Mouse (Mus musculus) kidney, adult 18-20 months (tissue): Measurements from ENCODE around the gene Klhdc8a.
A peak's percentile ranks its signal among the peaks of the same experiment; 100 is the strongest.

Experiments
- DNase-seq: peaks from one replicate; pipeline ENCODE4 v3.0.0; 2021

Gene Klhdc8a

GRCm38 (mm10) chr1:132319242-132319641, 20.8 kb downstream of the Klhdc8a start:
- peak; percentile 89 for DNase-seq

GRCm38 (mm10) chr1:132321821-132322580, 23.6 kb downstream of the Klhdc8a start:
- no peak for DNase-seq

- DNase-seq, result peak; percentile 51
Observed at GRCm38 (mm10) chr1:132322711-132323542, 24.5 kb downstream of the Klhdc8a start.

- DNase-seq, result peak; percentile 65
Observed at GRCm38 (mm10) chr1:132326777-132327176, 28.4 kb downstream of the Klhdc8a start.

GRCm38 (mm10) chr1:132327477-132327876, 29.1 kb downstream of the Klhdc8a start:
- no peak for DNase-seq

GRCm38 (mm10) chr1:132328565-132328964, 30.1 kb downstream of the Klhdc8a start:
- peak; percentile 66 for DNase-seq

GRCm38 (mm10) chr1:132329656-132330055, 31.2 kb downstream of the Klhdc8a start:
- no peak for DNase-seq

GRCm38 (mm10) chr1:132330397-132330796, 32.0 kb downstream of the Klhdc8a start:
- DNase-seq, result no peak

- peak; percentile 39 for DNase-seq
Observed at GRCm38 (mm10) chr1:132331283-132331682, 32.9 kb downstream of the Klhdc8a start.

- DNase-seq, result no peak
Observed at GRCm38 (mm10) chr1:132333201-132333600, 34.8 kb downstream of the Klhdc8a start.

GRCm38 (mm10) chr1:132333675-132334141, 35.3 kb downstream of the Klhdc8a start:
- DNase-seq, result peak; percentile 88

- DNase-seq, result no peak
Observed at GRCm38 (mm10) chr1:132334178-132334801, 35.9 kb downstream of the Klhdc8a start.

GRCm38 (mm10) chr1:132335378-132335965, 37.0 kb downstream of the Klhdc8a start:
- DNase-seq, result peak; percentile 77

GRCm38 (mm10) chr1:132336921-132337320, 38.5 kb downstream of the Klhdc8a start:
- DNase-seq, result no peak

GRCm38 (mm10) chr1:132338027-132338660, 39.7 kb downstream of the Klhdc8a start:
- peak; percentile 62 for DNase-seq

- peak; percentile 60 for DNase-seq
Observed at GRCm38 (mm10) chr1:132341731-132342501, 43.5 kb downstream of the Klhdc8a start.

GRCm38 (mm10) chr1:132342518-132342917, 44.1 kb downstream of the Klhdc8a start:
- DNase-seq, result no peak

- no peak for DNase-seq
Observed at GRCm38 (mm10) chr1:132343191-132343590, 44.8 kb downstream of the Klhdc8a start.

- no peak for DNase-seq
Observed at GRCm38 (mm10) chr1:132343656-132344055, 45.2 kb downstream of the Klhdc8a start.

- DNase-seq, result no peak
Observed at GRCm38 (mm10) chr1:132345514-132345913, 47.1 kb downstream of the Klhdc8a start.

- DNase-seq, result peak; percentile 47
Observed at GRCm38 (mm10) chr1:132346134-132346851, 47.9 kb downstream of the Klhdc8a start.
